In the genomic region with DNA sequence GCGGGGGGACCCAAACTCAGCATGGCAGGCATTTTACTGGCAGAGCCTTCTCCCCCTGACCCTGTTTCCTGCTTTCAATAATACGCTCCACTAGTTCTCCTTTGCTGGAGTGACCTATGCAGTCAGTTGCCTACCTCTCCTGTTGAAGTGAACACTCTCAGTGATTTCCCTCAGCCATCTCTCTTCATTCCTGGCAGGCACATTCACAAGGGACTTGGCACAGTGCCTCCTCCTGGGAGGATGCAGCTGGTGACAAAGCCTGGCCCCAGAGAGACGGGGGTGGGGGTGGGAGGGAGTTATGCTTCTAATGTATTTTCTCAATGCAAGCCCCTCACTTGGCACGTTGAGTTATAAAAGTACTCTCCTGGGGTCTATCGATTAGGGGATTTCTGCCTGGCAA, we compare ENCODE assay signal across 10 mouse cellular contexts.
DNase-seq lines count a peak whose midpoint lies in the region; ATAC-seq lines count a peak whose summit lies in the region.
"Had no signal": no experiment of that assay in that cellular context is flagged by ENCODE, and none has a peak within 500 bp of the region (broad histone marks: within the 10 kb centered on the region; RNA-seq: fewer than 3 reads in every experiment).

No protein-coding gene starts in this region.

- no peak overlapping the region for H3K9ac ChIP-seq in midbrain, embryonic 14.5 days (replicated peaks; ENCODE audit: low read length)
- H3K9ac ChIP-seq in midbrain, embryonic 16.5 days (ENCODE audit: low read depth, low read length): no peak overlapping the region

- H3K4me2 ChIP-seq in midbrain, embryonic 14.5 days (ENCODE audit: low read length): no peak overlapping the region
- H3K4me2 ChIP-seq in midbrain, embryonic 16.5 days (ENCODE audit: low read length): no peak overlapping the region

- WGBS in midbrain, embryonic 14.5 days: 55% methylated on average over 5 of the region's 5 CpGs
- 54% methylated on average over 5 of the region's 5 CpGs for WGBS in midbrain, embryonic 16.5 days

- no peaks in the 10 kb centered on the region for H3K9me3 ChIP-seq in midbrain, embryonic 14.5 days (ENCODE audit: control insufficient read depth, low read length)
- no peaks in the 10 kb centered on the region for H3K9me3 ChIP-seq in midbrain, embryonic 16.5 days (replicated peaks; ENCODE audit: control insufficient read depth, low read length, poor library complexity, severe bottlenecking)

- H3K27me3 ChIP-seq in midbrain, embryonic 14.5 days (ENCODE audit: control insufficient read depth, insufficient read depth, low read length): no peaks in the 10 kb centered on the region
- H3K27me3 ChIP-seq in midbrain, embryonic 16.5 days (ENCODE audit: control insufficient read depth, insufficient read depth, low read depth, low read length): no peaks in the 10 kb centered on the region

- ATAC-seq in midbrain, embryonic 14.5 days (ENCODE audit: low FRiP score, low TSS enrichment): no peak
- ATAC-seq in midbrain, embryonic 16.5 days: no peak
- no peak for ATAC-seq in inflammation-experienced regulatory T-cells, adult 6 months

- H3K36me3 ChIP-seq in midbrain, embryonic 14.5 days (ENCODE audit: control insufficient read depth, insufficient read depth, low read length): no peaks in the 10 kb centered on the region
- no peaks in the 10 kb centered on the region for H3K36me3 ChIP-seq in midbrain, embryonic 16.5 days (ENCODE audit: control insufficient read depth, insufficient read depth, low read length)

- H3K27ac ChIP-seq in midbrain, embryonic 14.5 days (replicated peaks; ENCODE audit: low read depth, low read length): no peak overlapping the region
- H3K27ac ChIP-seq in midbrain, embryonic 16.5 days (ENCODE audit: low read length): no peak overlapping the region
- H3K27ac ChIP-seq: heart, adult 2 months had no signal

- DNase-seq in adrenal gland, postnatal 25 days: peak; percentile 34
- DNase-seq in adrenal gland, adult 2 months: no peak
- DNase-seq in midbrain, embryonic 14.5 days: peak; percentile 63
- DNase-seq in layer of hippocampus, adult 8-10 months (ENCODE audit: low spot score in 2 of 2): peak; percentile 56 to 75
- peak; percentile 74 for DNase-seq in right cerebral cortex, postnatal 14 days
- DNase-seq in adrenal gland, adult 18-20 months (ENCODE audit: low spot score in 2 of 2): no peak
- DNase-seq: lung, adult 2 months had no signal

- H3K4me1 ChIP-seq in midbrain, embryonic 14.5 days (ENCODE audit: control insufficient read depth, insufficient read depth, low read length): no peaks in the 10 kb centered on the region
- peaks cover 3% of the 10 kb centered on the region for H3K4me1 ChIP-seq in midbrain, embryonic 16.5 days (ENCODE audit: control insufficient read depth, insufficient read depth, low read length)

- no peak overlapping the region for H3K4me3 ChIP-seq in midbrain, embryonic 14.5 days (replicated peaks; ENCODE audit: low read depth, low read length)
- H3K4me3 ChIP-seq in midbrain, embryonic 16.5 days (ENCODE audit: low read depth, low read length): no peak overlapping the region
- H3K4me3 ChIP-seq: heart, adult 2 months had no signal

Comparison
In these comparisons a context has a peak if more than half of its experiments do, and no peak if none do; other contexts are left out.
1. DNase-seq: peak in adrenal gland, postnatal 25 days (single experiment), midbrain, embryonic 14.5 days (single experiment), layer of hippocampus, adult 8-10 months (2 of 2) and right cerebral cortex, postnatal 14 days (single experiment); none in adrenal gland, adult 2 months (single experiment) and adrenal gland, adult 18-20 months (0 of 2).